In the genomic region with DNA sequence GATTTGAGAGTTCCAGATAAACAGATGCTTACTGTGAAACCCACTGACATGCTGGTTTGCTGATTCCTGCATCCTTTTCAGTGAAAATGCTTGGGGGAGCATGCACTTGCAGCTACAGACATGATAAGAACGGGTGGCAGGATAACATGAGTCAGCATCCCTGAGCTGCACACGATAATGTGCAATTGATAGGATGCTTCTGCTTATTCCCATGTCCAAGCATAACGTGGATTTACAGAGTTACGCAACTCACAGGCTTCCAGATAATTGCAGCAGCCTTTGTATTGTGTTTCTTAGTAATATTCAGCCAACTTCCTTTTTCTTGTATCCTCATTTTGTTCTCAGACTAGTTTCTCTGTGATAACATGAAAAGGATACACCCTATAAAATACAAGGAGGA, we compare ENCODE assay signal across 25 mouse cellular contexts.
DNase-seq lines count a peak whose midpoint lies in the region; ATAC-seq and TF ChIP-seq lines count a peak whose summit lies in the region.
"Had no signal": no experiment of that assay in that cellular context is flagged by ENCODE, and none has a peak within 500 bp of the region (broad histone marks: within the 10 kb centered on the region; RNA-seq: fewer than 3 reads in every experiment).

No protein-coding gene starts in this region.

- no peaks in the 10 kb centered on the region for H3K4me1 ChIP-seq in liver, postnatal 0 days (ENCODE audit: insufficient read depth)
- no peaks in the 10 kb centered on the region for H3K4me1 ChIP-seq in liver, embryonic 12.5 days
- H3K4me1 ChIP-seq: embryonic facial prominence, embryonic 10.5 days; embryonic facial prominence, embryonic 13.5 days; forebrain, embryonic 12.5 days; forebrain, embryonic 15.5 days; hindbrain, embryonic 10.5 days; hindbrain, embryonic 13.5 days; intestine, embryonic 15.5 days had no signal

- H3K4me2 ChIP-seq in liver, postnatal 0 days (ENCODE audit: low read depth, low read length) = no peak overlapping the region
- no peak overlapping the region for H3K4me2 ChIP-seq in liver, embryonic 12.5 days
- H3K4me2 ChIP-seq: embryonic facial prominence, embryonic 13.5 days; forebrain, embryonic 12.5 days; forebrain, embryonic 15.5 days; heart, embryonic 11.5 days; hindbrain, embryonic 13.5 days; intestine, embryonic 15.5 days had no signal

- DNase-seq in liver, postnatal 0 days = no peak
- DNase-seq in brain, embryonic 14.5 days (ENCODE audit: low read depth) = peak; percentile 32
- DNase-seq in adipocyte (ENCODE audit: low spot score) = no peak
- no peak for DNase-seq in heart, postnatal 4 days
- DNase-seq in heart, adult 11 months = no peak
- DNase-seq: adrenal gland, adult 2 months; adrenal gland, postnatal 14 days; cerebellum, adult 18-20 months; cerebellum, adult 9-10 months; cerebellum, postnatal 14 days; embryo, embryonic 11 days; gastrocnemius, postnatal 25 days had no signal

- WGBS in liver, postnatal 0 days (ENCODE audit: insufficient replicate concordance) = 44% methylated on average over 4 of the region's 4 CpGs
- 40% methylated on average over 4 of the region's 4 CpGs for WGBS in liver, embryonic 12.5 days (ENCODE audit: insufficient replicate concordance)

- no peaks in the 10 kb centered on the region for H3K27me3 ChIP-seq in liver, postnatal 0 days (ENCODE audit: insufficient read depth, low read length)
- H3K27me3 ChIP-seq in liver, embryonic 12.5 days (replicated peaks) = no peaks in the 10 kb centered on the region
- H3K27me3 ChIP-seq: embryonic facial prominence, embryonic 13.5 days; forebrain, embryonic 12.5 days; forebrain, embryonic 15.5 days; hindbrain, embryonic 13.5 days; intestine, embryonic 15.5 days; Patski had no signal

- no peak overlapping the region for H3K9ac ChIP-seq in liver, postnatal 0 days (replicated peaks)
- no peak overlapping the region for H3K9ac ChIP-seq in liver, embryonic 12.5 days
- H3K9ac ChIP-seq: embryonic facial prominence, embryonic 13.5 days; forebrain, embryonic 12.5 days; forebrain, embryonic 15.5 days; hindbrain, embryonic 13.5 days; intestine, embryonic 15.5 days had no signal

- TF ChIP-seq POLR2A in brain, embryonic 14.5 days (IDR thresholded peaks at IDR 0.05; ENCODE audit: borderline replicate concordance, extremely low read depth, insufficient read depth, insufficient read length, poor library complexity, severe bottlenecking) = no peak

- ATAC-seq in liver, postnatal 0 days = 0 out of 2 replicates have a peak, but pooled peaks have one; percentile 10
- no peak for ATAC-seq in liver, embryonic 12.5 days
- ATAC-seq in megakaryocyte, adult 5-6 weeks (ENCODE audit: poor library complexity, severe bottlenecking) = peak; percentile 54
- ATAC-seq: forebrain, embryonic 15.5 days; hindbrain, embryonic 16.5 days; intestine, embryonic 15.5 days; Patski had no signal

- TF ChIP-seq EP300 in liver, postnatal 0 days (IDR thresholded peaks at IDR 0.05; ENCODE audit: low read depth) = no peak

- no peak overlapping the region for H3K4me3 ChIP-seq in liver, postnatal 0 days (ENCODE audit: low read depth, low read length)
- no peak overlapping the region for H3K4me3 ChIP-seq in liver, embryonic 12.5 days
- H3K4me3 ChIP-seq: embryonic facial prominence, embryonic 10.5 days; embryonic facial prominence, embryonic 13.5 days; erythroblast, embryonic 14.5 days; forebrain, embryonic 12.5 days; forebrain, embryonic 15.5 days; hindbrain, embryonic 10.5 days; hindbrain, embryonic 13.5 days; intestine, embryonic 15.5 days had no signal

- H3K27ac ChIP-seq in liver, postnatal 0 days (ENCODE audit: low read depth) = no peak overlapping the region
- no peak overlapping the region for H3K27ac ChIP-seq in liver, embryonic 12.5 days
- H3K27ac ChIP-seq: embryonic facial prominence, embryonic 10.5 days; embryonic facial prominence, embryonic 13.5 days; forebrain, embryonic 12.5 days; forebrain, embryonic 15.5 days; hindbrain, embryonic 10.5 days; hindbrain, embryonic 13.5 days; intestine, embryonic 15.5 days had no signal

- H3K36me3 ChIP-seq in liver, postnatal 0 days (replicated peaks; ENCODE audit: insufficient read depth, low read length) = no peaks in the 10 kb centered on the region
- H3K36me3 ChIP-seq in liver, embryonic 12.5 days = no peaks in the 10 kb centered on the region
- H3K36me3 ChIP-seq: embryonic facial prominence, embryonic 10.5 days; embryonic facial prominence, embryonic 13.5 days; forebrain, embryonic 12.5 days; forebrain, embryonic 15.5 days; hindbrain, embryonic 10.5 days; hindbrain, embryonic 13.5 days; intestine, embryonic 15.5 days had no signal

- no peaks in the 10 kb centered on the region for H3K9me3 ChIP-seq in liver, postnatal 0 days (ENCODE audit: low read length)
- H3K9me3 ChIP-seq in liver, embryonic 12.5 days (replicated peaks) = no peaks in the 10 kb centered on the region
- H3K9me3 ChIP-seq: embryonic facial prominence, embryonic 10.5 days; forebrain, embryonic 12.5 days; forebrain, embryonic 15.5 days; hindbrain, embryonic 10.5 days; hindbrain, embryonic 13.5 days; intestine, embryonic 15.5 days had no signal

- no peak for TF ChIP-seq CTCF in liver, postnatal 0 days (IDR thresholded peaks at IDR 0.05; ENCODE audit: low read depth)
- TF ChIP-seq CTCF in brain, embryonic 14.5 days (IDR thresholded peaks at IDR 0.05; ENCODE audit: borderline replicate concordance, extremely low read depth, insufficient read depth, insufficient read length) = no peak
